ENCODE assay signal across 38 mouse cellular contexts in the genomic region with DNA sequence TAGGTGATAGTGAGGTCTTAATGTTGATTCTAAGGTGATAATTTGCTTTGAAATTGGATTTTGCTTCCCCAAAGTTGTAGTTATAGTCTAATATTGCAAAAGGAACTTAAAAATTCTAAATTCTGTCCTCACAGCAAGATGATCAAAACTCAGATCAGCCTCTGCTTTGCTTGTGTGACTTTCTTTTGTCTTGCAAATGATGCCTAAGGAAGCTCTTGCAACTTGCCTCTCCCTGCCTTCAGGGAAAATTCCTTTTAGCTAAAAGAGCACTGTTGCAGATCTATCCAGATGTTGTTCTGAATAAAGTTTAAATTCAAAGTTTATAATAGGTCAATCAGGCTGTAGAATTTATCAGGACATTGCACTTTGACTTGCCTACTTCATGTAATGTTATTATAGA. TPM values are rescaled to one million over a fixed set of nuclear protein-coding genes. Genes with fewer than 3 reads are reported as not detected.
"Had no signal": no experiment of that assay in that cellular context is flagged by ENCODE, and none has a peak within 500 bp of the region (broad histone marks: within the 10 kb centered on the region; RNA-seq: fewer than 3 reads in every experiment).

No protein-coding gene starts in this region.

- H3K4me1 ChIP-seq: embryonic facial prominence, embryonic 10.5 days; embryonic facial prominence, embryonic 12.5 days; embryonic facial prominence, embryonic 13.5 days; embryonic facial prominence, embryonic 15.5 days; forebrain, embryonic 10.5 days; forebrain, embryonic 12.5 days; forebrain, embryonic 13.5 days; forebrain, embryonic 15.5 days; heart, embryonic 10.5 days; heart, embryonic 12.5 days had no signal

- H3K4me3 ChIP-seq: embryonic facial prominence, embryonic 10.5 days; embryonic facial prominence, embryonic 12.5 days; embryonic facial prominence, embryonic 13.5 days; embryonic facial prominence, embryonic 15.5 days; erythroblast, embryonic 14.5 days; forebrain, embryonic 10.5 days; forebrain, embryonic 12.5 days; forebrain, embryonic 13.5 days; forebrain, embryonic 15.5 days; gastrocnemius, adult 2 months; heart, adult 2 months; heart, embryonic 10.5 days; heart, embryonic 12.5 days had no signal

- H3K36me3 ChIP-seq: embryonic facial prominence, embryonic 10.5 days; embryonic facial prominence, embryonic 12.5 days; embryonic facial prominence, embryonic 13.5 days; embryonic facial prominence, embryonic 15.5 days; forebrain, embryonic 10.5 days; forebrain, embryonic 12.5 days; forebrain, embryonic 15.5 days; heart, embryonic 10.5 days; heart, embryonic 12.5 days had no signal

- H3K9me3 ChIP-seq: heart, embryonic 10.5 days had no signal

- H3K9ac ChIP-seq: embryonic facial prominence, embryonic 12.5 days; embryonic facial prominence, embryonic 13.5 days; embryonic facial prominence, embryonic 15.5 days; forebrain, embryonic 12.5 days; forebrain, embryonic 13.5 days; forebrain, embryonic 15.5 days; forebrain, postnatal 0 days; heart, embryonic 12.5 days had no signal

- H3K4me2 ChIP-seq: embryonic facial prominence, embryonic 12.5 days; embryonic facial prominence, embryonic 13.5 days; embryonic facial prominence, embryonic 15.5 days; forebrain, embryonic 12.5 days; forebrain, embryonic 13.5 days; forebrain, embryonic 15.5 days; heart, embryonic 12.5 days had no signal

- H3K27me3 ChIP-seq: embryonic facial prominence, embryonic 12.5 days; embryonic facial prominence, embryonic 13.5 days; embryonic facial prominence, embryonic 15.5 days; forebrain, embryonic 12.5 days; forebrain, embryonic 13.5 days; forebrain, embryonic 15.5 days; heart, embryonic 12.5 days had no signal

- DNase-seq: cerebellum, postnatal 10 days; cerebellum, postnatal 25 days; cerebellum, postnatal 36 days; embryo, embryonic 11 days; forebrain, postnatal 0 days; gastrocnemius, adult 2 months; gastrocnemius, postnatal 10 days; gastrocnemius, postnatal 14 days; gastrocnemius, postnatal 25 days; gastrocnemius, postnatal 36 days; heart, adult 11 months; heart, adult 18-20 months; heart, adult 2 months had no signal

- ATAC-seq: forebrain, embryonic 13.5 days; forebrain, embryonic 14.5 days; forebrain, embryonic 15.5 days; forebrain, embryonic 16.5 days; forebrain, postnatal 0 days had no signal

- H3K27ac ChIP-seq: embryonic facial prominence, embryonic 10.5 days; embryonic facial prominence, embryonic 12.5 days; embryonic facial prominence, embryonic 13.5 days; embryonic facial prominence, embryonic 15.5 days; forebrain, embryonic 10.5 days; forebrain, embryonic 12.5 days; forebrain, embryonic 13.5 days; forebrain, embryonic 15.5 days; gastrocnemius, adult 2 months; heart, adult 2 months; heart, embryonic 10.5 days had no signal

RNA-seq across cellular contexts. Expression of gene Esp23, which starts 13.2 kb away (rescaled TPM):
- total RNA-seq: common myeloid progenitor, adult 5-6 weeks; forebrain, postnatal 0 days; gastrocnemius, adult 18-20 months; gastrocnemius, adult 2 months; gastrocnemius, adult 8-10 months; gastrocnemius, postnatal 10 days; gastrocnemius, postnatal 14 days; gastrocnemius, postnatal 25 days; gastrocnemius, postnatal 36 days; gastrocnemius, postnatal 4 days; granulocyte monocyte progenitor cell, adult 5-6 weeks; heart, adult 18-20 months; heart, adult 2 months; heart, adult 8-10 months had no signal
- polyA plus RNA-seq: cortical plate, adult 2 months; embryonic facial prominence, embryonic 10.5 days; embryonic facial prominence, embryonic 11.5 days; embryonic facial prominence, embryonic 12.5 days; embryonic facial prominence, embryonic 13.5 days; embryonic facial prominence, embryonic 14.5 days; embryonic facial prominence, embryonic 15.5 days; erythroblast, embryonic 14.5 days; forebrain, embryonic 10.5 days; forebrain, embryonic 11.5 days; forebrain, embryonic 12.5 days; forebrain, embryonic 13.5 days; forebrain, embryonic 14.5 days; forebrain, embryonic 15.5 days; forebrain, embryonic 16.5 days; forebrain, postnatal 0 days; frontal cortex, adult 2 months; gonadal fat pad, adult 2 months; heart, adult 2 months; heart, embryonic 10.5 days; heart, embryonic 12.5 days had no signal

RNA-seq across cellular contexts. Expression of gene Gm21903, which starts 20.5 kb away (rescaled TPM):
- total RNA-seq: common myeloid progenitor, adult 5-6 weeks; forebrain, postnatal 0 days; gastrocnemius, adult 18-20 months; gastrocnemius, adult 2 months; gastrocnemius, adult 8-10 months; gastrocnemius, postnatal 10 days; gastrocnemius, postnatal 14 days; gastrocnemius, postnatal 25 days; gastrocnemius, postnatal 36 days; gastrocnemius, postnatal 4 days; granulocyte monocyte progenitor cell, adult 5-6 weeks; heart, adult 18-20 months; heart, adult 2 months; heart, adult 8-10 months had no signal
- polyA plus RNA-seq: cortical plate, adult 2 months; embryonic facial prominence, embryonic 10.5 days; embryonic facial prominence, embryonic 11.5 days; embryonic facial prominence, embryonic 12.5 days; embryonic facial prominence, embryonic 13.5 days; embryonic facial prominence, embryonic 14.5 days; embryonic facial prominence, embryonic 15.5 days; erythroblast, embryonic 14.5 days; forebrain, embryonic 10.5 days; forebrain, embryonic 11.5 days; forebrain, embryonic 12.5 days; forebrain, embryonic 13.5 days; forebrain, embryonic 14.5 days; forebrain, embryonic 15.5 days; forebrain, embryonic 16.5 days; forebrain, postnatal 0 days; frontal cortex, adult 2 months; gonadal fat pad, adult 2 months; heart, adult 2 months; heart, embryonic 10.5 days; heart, embryonic 12.5 days had no signal

RNA-seq across cellular contexts. Expression of gene Esp24, which starts 27.1 kb away (rescaled TPM):
- total RNA-seq: common myeloid progenitor, adult 5-6 weeks; forebrain, postnatal 0 days; gastrocnemius, adult 18-20 months; gastrocnemius, adult 2 months; gastrocnemius, adult 8-10 months; gastrocnemius, postnatal 10 days; gastrocnemius, postnatal 14 days; gastrocnemius, postnatal 25 days; gastrocnemius, postnatal 36 days; gastrocnemius, postnatal 4 days; granulocyte monocyte progenitor cell, adult 5-6 weeks; heart, adult 18-20 months; heart, adult 2 months; heart, adult 8-10 months had no signal
- polyA plus RNA-seq: cortical plate, adult 2 months; embryonic facial prominence, embryonic 10.5 days; embryonic facial prominence, embryonic 11.5 days; embryonic facial prominence, embryonic 12.5 days; embryonic facial prominence, embryonic 13.5 days; embryonic facial prominence, embryonic 14.5 days; embryonic facial prominence, embryonic 15.5 days; erythroblast, embryonic 14.5 days; forebrain, embryonic 10.5 days; forebrain, embryonic 11.5 days; forebrain, embryonic 12.5 days; forebrain, embryonic 13.5 days; forebrain, embryonic 14.5 days; forebrain, embryonic 15.5 days; forebrain, embryonic 16.5 days; forebrain, postnatal 0 days; frontal cortex, adult 2 months; gonadal fat pad, adult 2 months; heart, adult 2 months; heart, embryonic 10.5 days; heart, embryonic 12.5 days had no signal

RNA-seq across cellular contexts. Expression of gene Esp22, which starts 31.5 kb away (rescaled TPM):
- total RNA-seq: common myeloid progenitor, adult 5-6 weeks; forebrain, postnatal 0 days; gastrocnemius, adult 18-20 months; gastrocnemius, adult 2 months; gastrocnemius, adult 8-10 months; gastrocnemius, postnatal 10 days; gastrocnemius, postnatal 14 days; gastrocnemius, postnatal 25 days; gastrocnemius, postnatal 36 days; gastrocnemius, postnatal 4 days; granulocyte monocyte progenitor cell, adult 5-6 weeks; heart, adult 18-20 months; heart, adult 2 months; heart, adult 8-10 months had no signal
- polyA plus RNA-seq: cortical plate, adult 2 months; embryonic facial prominence, embryonic 10.5 days; embryonic facial prominence, embryonic 11.5 days; embryonic facial prominence, embryonic 12.5 days; embryonic facial prominence, embryonic 13.5 days; embryonic facial prominence, embryonic 14.5 days; embryonic facial prominence, embryonic 15.5 days; erythroblast, embryonic 14.5 days; forebrain, embryonic 10.5 days; forebrain, embryonic 11.5 days; forebrain, embryonic 12.5 days; forebrain, embryonic 13.5 days; forebrain, embryonic 14.5 days; forebrain, embryonic 15.5 days; forebrain, embryonic 16.5 days; forebrain, postnatal 0 days; frontal cortex, adult 2 months; gonadal fat pad, adult 2 months; heart, adult 2 months; heart, embryonic 10.5 days; heart, embryonic 12.5 days had no signal
